Mouse (Mus musculus): ENCODE measurements around the gene Tnfaip8l2. TPM values are rescaled to one million over a fixed set of nuclear protein-coding genes. Genes with fewer than 3 reads are reported as not detected.

Gene Tnfaip8l2
- polyA plus RNA-seq, 1 experiment from 2014 or later: 3.2 TPM

GRCm38 (mm10) chr3:95163419-95164255 is 21.5 kb upstream of the Tnfaip8l2 start:
- Histone ChIP-seq H3K4me2 (ENCODE audit: low read length) (no peak overlapping the region), H3K4me3 (ENCODE audit: low read depth, low read length) (no peak overlapping the region), H3K36me3 (ENCODE audit: control insufficient read depth, insufficient read depth, low read length) (peaks cover 19% of the 10 kb centered on the region), H3K9ac (ENCODE audit: low read length) (no peak overlapping the region), H3K9me3 (ENCODE audit: control insufficient read depth, low read length) (no peaks in the 10 kb centered on the region), H3K4me1 (replicated peaks; ENCODE audit: control insufficient read depth, insufficient read depth, low read length) (peaks cover 28% of the 10 kb centered on the region), H3K27me3 (replicated peaks; ENCODE audit: control insufficient read depth, insufficient read depth, low read length) (no peaks in the 10 kb centered on the region), H3K27ac (ENCODE audit: low read depth) (no peak overlapping the region)
- 47% methylated on average over 11 of the region's 11 CpGs for WGBS
- DNase-seq (ENCODE audit: low spot score) (no peak), ATAC-seq (replicated peaks; ENCODE audit: low FRiP score, low TSS enrichment, low read depth) (no peak)

DNA sequence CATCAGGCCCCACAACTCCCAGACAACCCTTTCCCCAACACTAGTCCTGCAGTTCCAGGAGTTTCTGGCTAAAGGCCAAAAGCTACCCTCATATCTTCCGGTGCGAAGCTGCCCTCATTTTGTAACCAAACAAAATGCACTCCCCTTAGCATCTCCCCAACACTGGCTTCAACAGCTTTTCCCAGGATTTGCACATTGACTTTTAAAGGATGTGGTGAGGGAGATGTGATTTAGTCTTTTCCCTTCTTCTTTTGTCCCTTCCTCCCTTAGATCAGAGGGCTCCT is 20.1 kb upstream of the Tnfaip8l2 start:
- no peak for ATAC-seq (replicated peaks; ENCODE audit: low FRiP score, low TSS enrichment, low read depth)
- peaks cover 28% of the 10 kb centered on the region for H3K4me1 ChIP-seq (replicated peaks; ENCODE audit: control insufficient read depth, insufficient read depth, low read length)
- DNase-seq (ENCODE audit: low spot score): no peak
- H3K27me3 ChIP-seq (replicated peaks; ENCODE audit: control insufficient read depth, insufficient read depth, low read length): no peaks in the 10 kb centered on the region
- no peaks in the 10 kb centered on the region for H3K9me3 ChIP-seq (ENCODE audit: control insufficient read depth, low read length)
- H3K27ac ChIP-seq (ENCODE audit: low read depth): no peak overlapping the region
- peak overlapping the region; percentile 71 for H3K4me2 ChIP-seq (ENCODE audit: low read length)
- 45% methylated on average over 2 of the region's 2 CpGs for WGBS
- H3K4me3 ChIP-seq (ENCODE audit: low read depth, low read length): no peak overlapping the region
- H3K36me3 ChIP-seq (ENCODE audit: control insufficient read depth, insufficient read depth, low read length): peaks cover 14% of the 10 kb centered on the region
- H3K9ac ChIP-seq (ENCODE audit: low read length): no peak overlapping the region

- Histone ChIP-seq H3K4me1 (replicated peaks; ENCODE audit: control insufficient read depth, insufficient read depth, low read length) (peaks cover 28% of the 10 kb centered on the region), H3K4me3 (ENCODE audit: low read depth, low read length) (peak overlapping the region; percentile 86), H3K4me2 (ENCODE audit: low read length) (peak overlapping the region; percentile 71), H3K36me3 (ENCODE audit: control insufficient read depth, insufficient read depth, low read length) (peaks cover 9% of the 10 kb centered on the region), H3K9ac (ENCODE audit: low read length) (peak overlapping the region; percentile 71), H3K27ac (ENCODE audit: low read depth) (no peak overlapping the region), H3K27me3 (replicated peaks; ENCODE audit: control insufficient read depth, insufficient read depth, low read length) (no peaks in the 10 kb centered on the region), H3K9me3 (ENCODE audit: control insufficient read depth, low read length) (no peaks in the 10 kb centered on the region)
- WGBS: 13% methylated on average over 9 of the region's 9 CpGs
- ATAC-seq (replicated peaks; ENCODE audit: low FRiP score, low TSS enrichment, low read depth): no peak
- peak; percentile 59 for DNase-seq (ENCODE audit: low spot score)
These were observed 19.6 kb upstream of the Tnfaip8l2 start for GRCm38 (mm10) chr3:95161618-95162344.

DNA sequence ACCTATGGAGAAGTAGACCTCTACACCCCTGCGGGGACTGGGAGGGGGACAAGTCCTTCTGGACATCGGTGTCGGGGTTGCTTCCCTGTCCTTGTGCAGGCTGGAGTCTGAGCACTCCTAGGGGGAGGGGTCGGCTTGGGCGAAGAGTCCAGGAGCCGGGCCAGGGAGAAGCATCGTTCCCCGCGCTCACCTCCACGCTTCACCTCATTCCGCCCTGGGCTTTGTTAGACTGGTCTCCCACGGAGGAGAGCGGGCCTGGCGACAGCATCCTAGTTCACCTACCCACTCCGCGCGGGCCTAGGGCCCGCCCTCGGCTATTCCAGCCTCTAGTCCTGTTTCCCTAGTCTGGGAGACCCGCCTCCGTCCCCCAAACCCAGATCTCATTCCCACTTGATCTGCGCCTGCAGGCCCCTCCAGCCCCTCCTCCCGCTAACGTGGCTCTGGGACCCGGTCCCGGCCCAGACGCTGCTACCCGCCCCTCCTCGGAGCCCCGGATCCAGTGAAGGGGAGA is 18.9 kb upstream of the Tnfaip8l2 start:
- peaks cover 28% of the 10 kb centered on the region for H3K4me1 ChIP-seq (replicated peaks; ENCODE audit: control insufficient read depth, insufficient read depth, low read length)
- peak overlapping the region; percentile 86 for H3K4me3 ChIP-seq (ENCODE audit: low read depth, low read length)
- H3K4me2 ChIP-seq (ENCODE audit: low read length): peak overlapping the region; percentile 71
- H3K9ac ChIP-seq (ENCODE audit: low read length): peak overlapping the region; percentile 71
- no peak overlapping the region for H3K27ac ChIP-seq (ENCODE audit: low read depth)
- peak; percentile 68 for DNase-seq (ENCODE audit: low spot score)
- WGBS: under 1% methylated on average over 29 of the region's 30 CpGs
- no peaks in the 10 kb centered on the region for H3K9me3 ChIP-seq (ENCODE audit: control insufficient read depth, low read length)
- peak; percentile 16; the same call in 1 of the 2 replicates for ATAC-seq (replicated peaks; ENCODE audit: low FRiP score, low TSS enrichment, low read depth)
- H3K36me3 ChIP-seq (ENCODE audit: control insufficient read depth, insufficient read depth, low read length): peaks cover 4% of the 10 kb centered on the region; the same call in 1 of the 2 replicates
- no peaks in the 10 kb centered on the region for H3K27me3 ChIP-seq (replicated peaks; ENCODE audit: control insufficient read depth, insufficient read depth, low read length)

DNA sequence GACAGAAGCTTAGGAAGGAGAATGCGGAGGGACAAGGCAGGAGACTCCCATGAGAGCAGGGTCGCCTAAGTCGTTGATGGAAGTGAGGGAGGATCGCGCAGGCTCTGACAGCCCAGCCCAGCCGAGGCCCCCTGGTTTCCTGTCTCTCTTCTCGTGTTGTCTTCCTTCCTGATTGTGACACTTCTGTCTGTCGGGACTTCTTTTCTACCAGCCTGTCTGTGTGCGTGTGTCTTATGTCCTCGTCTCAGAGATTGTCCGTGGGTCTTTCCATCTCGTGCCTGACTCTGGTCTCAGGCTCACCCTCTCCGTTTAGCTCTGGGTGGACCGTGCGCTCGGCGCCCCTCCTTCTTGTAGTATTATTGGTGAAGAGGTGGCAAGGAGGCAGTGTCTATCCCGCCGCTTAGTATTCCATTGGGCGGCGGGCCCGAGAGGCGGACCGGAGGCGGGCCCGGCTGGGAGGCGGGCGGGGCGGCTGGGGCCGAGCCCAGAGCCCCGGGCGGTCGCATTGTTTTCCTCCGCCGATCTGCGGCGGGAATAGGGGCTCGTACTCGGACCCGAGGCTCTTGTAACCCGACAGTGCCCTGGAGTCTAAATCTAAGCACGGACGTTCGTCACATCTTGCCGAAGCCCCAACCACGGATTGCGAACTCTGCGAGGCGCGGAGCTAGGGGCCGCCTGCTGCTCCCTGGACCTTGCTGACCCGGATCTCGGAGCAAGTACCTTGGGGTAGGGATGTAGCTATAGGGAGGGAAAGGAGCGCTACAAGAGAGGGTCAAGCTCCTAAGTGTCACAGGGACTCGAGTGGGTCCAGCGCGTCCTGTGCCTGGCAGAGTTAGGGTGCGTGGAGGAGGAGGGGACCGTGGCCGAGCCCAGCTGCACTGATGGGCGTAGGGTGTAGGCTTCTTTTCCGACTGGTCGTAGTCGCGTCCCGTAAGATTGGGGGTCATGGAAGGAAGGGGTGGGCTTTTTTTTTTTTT is 18.1 kb upstream of the Tnfaip8l2 start, which contains the start of gene Sema6c:
Sema6c (plus strand) TSS at position 471 of the 977 bp plus-strand sequence.
- Histone ChIP-seq H3K4me2 (ENCODE audit: low read length) (peak within 1 kb of the TSS; percentile 71), H3K4me3 (ENCODE audit: low read depth, low read length) (peak within 1 kb of the TSS; percentile 86), H3K9me3 (ENCODE audit: control insufficient read depth, low read length) (no peaks in the 10 kb centered on the region), H3K9ac (ENCODE audit: low read length) (peak within 1 kb of the TSS; percentile 71), H3K36me3 (ENCODE audit: control insufficient read depth, insufficient read depth, low read length) (no peaks in the 10 kb centered on the region), H3K27me3 (replicated peaks; ENCODE audit: control insufficient read depth, insufficient read depth, low read length) (no peaks in the 10 kb centered on the region), H3K4me1 (replicated peaks; ENCODE audit: control insufficient read depth, insufficient read depth, low read length) (peaks cover 28% of the 10 kb centered on the region), H3K27ac (ENCODE audit: low read depth) (peak within 1 kb of the TSS; percentile 22; the same call in 1 of the 2 replicates)
- WGBS: under 1% methylated on average over 66 of the region's 66 CpGs
- peak; percentile 97 for ATAC-seq (replicated peaks; ENCODE audit: low FRiP score, low TSS enrichment, low read depth)
- DNase-seq (ENCODE audit: low spot score): peak; percentile 89

DNA sequence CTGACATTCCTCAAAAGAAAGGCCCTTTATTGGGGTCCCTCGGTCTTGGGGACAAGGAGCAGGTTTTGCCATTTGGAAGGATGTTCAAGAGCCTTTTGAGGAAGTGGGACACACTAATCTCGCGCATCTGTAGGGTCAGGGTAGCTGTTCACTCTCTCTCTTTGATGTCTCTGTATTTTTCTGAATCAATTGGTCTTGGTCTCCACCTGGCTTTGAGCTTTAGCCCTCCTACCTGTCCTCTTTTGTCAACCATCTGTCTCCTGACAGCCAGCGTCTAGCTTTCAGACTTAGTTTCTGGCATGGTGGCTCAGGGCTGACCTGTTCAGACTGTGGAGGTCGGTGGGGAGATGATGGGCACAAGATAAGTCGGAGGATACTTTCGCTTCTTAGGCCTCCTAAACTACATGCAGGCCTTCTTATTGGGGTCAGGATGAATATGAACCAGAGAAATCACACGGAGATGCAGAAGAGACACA is 17.4 kb upstream of the Tnfaip8l2 start:
- ATAC-seq (replicated peaks; ENCODE audit: low FRiP score, low TSS enrichment, low read depth) (no peak), DNase-seq (ENCODE audit: low spot score) (peak; percentile 53)
- Histone ChIP-seq H3K9me3 (ENCODE audit: control insufficient read depth, low read length) (no peaks in the 10 kb centered on the region), H3K36me3 (ENCODE audit: control insufficient read depth, insufficient read depth, low read length) (no peaks in the 10 kb centered on the region), H3K9ac (ENCODE audit: low read length) (peak overlapping the region; percentile 37), H3K27me3 (replicated peaks; ENCODE audit: control insufficient read depth, insufficient read depth, low read length) (no peaks in the 10 kb centered on the region), H3K4me2 (ENCODE audit: low read length) (peak overlapping the region; percentile 71), H3K27ac (ENCODE audit: low read depth) (no peak overlapping the region), H3K4me1 (replicated peaks; ENCODE audit: control insufficient read depth, insufficient read depth, low read length) (peaks cover 28% of the 10 kb centered on the region), H3K4me3 (ENCODE audit: low read depth, low read length) (peak overlapping the region; percentile 86)
- 18% methylated on average over 8 of the region's 8 CpGs for WGBS

- Histone ChIP-seq H3K36me3 (ENCODE audit: control insufficient read depth, insufficient read depth, low read length) (no peaks in the 10 kb centered on the region), H3K27ac (ENCODE audit: low read depth) (no peak overlapping the region), H3K4me1 (replicated peaks; ENCODE audit: control insufficient read depth, insufficient read depth, low read length) (no peaks in the 10 kb centered on the region), H3K9ac (ENCODE audit: low read length) (no peak overlapping the region), H3K27me3 (replicated peaks; ENCODE audit: control insufficient read depth, insufficient read depth, low read length) (no peaks in the 10 kb centered on the region), H3K4me3 (ENCODE audit: low read depth, low read length) (no peak overlapping the region), H3K4me2 (ENCODE audit: low read length) (no peak overlapping the region), H3K9me3 (ENCODE audit: control insufficient read depth, low read length) (no peaks in the 10 kb centered on the region)
- no peak for ATAC-seq (replicated peaks; ENCODE audit: low FRiP score, low TSS enrichment, low read depth)
- 51% methylated on average over 4 of the region's 4 CpGs for WGBS
- no peak for DNase-seq (ENCODE audit: low spot score)
These were observed 11.7 kb upstream of the Tnfaip8l2 start for GRCm38 (mm10) chr3:95153874-95154273.

GRCm38 (mm10) chr3:95147924-95148323 is 5.8 kb upstream of the Tnfaip8l2 start:
- DNase-seq (ENCODE audit: low spot score): no peak
- Histone ChIP-seq H3K4me1 (replicated peaks; ENCODE audit: control insufficient read depth, insufficient read depth, low read length) (no peaks in the 10 kb centered on the region), H3K27ac (ENCODE audit: low read depth) (no peak overlapping the region), H3K27me3 (replicated peaks; ENCODE audit: control insufficient read depth, insufficient read depth, low read length) (no peaks in the 10 kb centered on the region), H3K36me3 (ENCODE audit: control insufficient read depth, insufficient read depth, low read length) (no peaks in the 10 kb centered on the region), H3K4me2 (ENCODE audit: low read length) (no peak overlapping the region), H3K9me3 (ENCODE audit: control insufficient read depth, low read length) (no peaks in the 10 kb centered on the region), H3K9ac (ENCODE audit: low read length) (no peak overlapping the region), H3K4me3 (ENCODE audit: low read depth, low read length) (no peak overlapping the region)
- WGBS: 54% methylated on average over 3 of the region's 3 CpGs
- ATAC-seq (replicated peaks; ENCODE audit: low FRiP score, low TSS enrichment, low read depth): no peak

All from intestine, embryonic 14.5 days (tissue).